Mouse (Mus musculus): ENCODE measurements at regions not wholly inside any gene's neighbourhood (a gene's known extent, or its start where the extent isn't known, plus 50 kb on each side); places are given as distances from the start of the nearest gene placed in this dataset.
"Not testable (repeated sequence)": the region's sequence is repeated elsewhere in the genome, so short reads cannot be mapped to it uniquely, and the experiment has no call there.

DNA sequence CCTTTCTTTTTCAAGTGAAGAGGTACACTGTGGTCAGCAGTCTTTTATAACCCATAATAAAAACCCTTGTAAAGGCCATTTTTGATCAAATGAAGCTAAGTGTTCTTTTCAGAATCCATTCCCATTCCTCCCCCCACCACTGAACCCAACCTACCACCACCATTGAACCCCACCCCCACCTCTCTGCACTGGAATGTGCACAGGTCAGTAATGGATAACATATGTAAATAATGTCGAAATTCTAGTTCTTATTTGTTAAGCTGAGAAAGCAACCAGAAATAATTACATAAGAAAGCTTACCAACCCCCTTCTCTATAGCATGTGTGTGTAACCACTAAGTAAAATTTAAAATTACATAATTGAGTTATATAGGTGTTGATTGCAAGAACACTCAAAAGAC lies 133.9 kb downstream of the Samd9l start:
- not testable (repeated sequence) for TF ChIP-seq POLR2A (IDR thresholded peaks at IDR 0.05; ENCODE audit: insufficient read depth, low read depth, low read length); CTCF (IDR thresholded peaks at IDR 0.05); EP300 (IDR thresholded peaks at IDR 0.05; ENCODE audit: insufficient read depth, low read depth, low read length)

All from heart, adult 2 months (tissue).